Mouse (Mus musculus): ENCODE results near the gene Rrp12. TPM values are rescaled to one million over a fixed set of nuclear protein-coding genes. Genes with fewer than 3 reads are reported as not detected.
"Not testable (repeated sequence)": the region's sequence is repeated elsewhere in the genome, so short reads cannot be mapped to it uniquely, and the experiment has no call there.

The Rrp12 gene
- polyA plus RNA-seq (2016; fragmentation: Nextera tagmentation; extraction: Ambion mirVana), result 24.3 and 28.1 TPM in 2 replicates

GRCm38 (mm10) chr19:41895460-41896318 is at the start of gene Rrp12:
TSS of gene Rrp12 (minus strand) at chr19:41896173.
- H3K9me3 ChIP-seq, result no peaks in the 10 kb centered on the region
- H3K4me2 ChIP-seq, result peak within 1 kb of the TSS; percentile 87
- 1% methylated on average over 46 of the region's 46 CpGs for WGBS
- peaks cover 17% of the 10 kb centered on the region for H3K4me1 ChIP-seq
- H3K27me3 ChIP-seq, result peaks cover 3% of the 10 kb centered on the region; the same call in 1 of the 2 replicates
- ATAC-seq (ENCODE audit: low FRiP score), result peak; percentile 95
- H3K36me3 ChIP-seq (replicated peaks), result peaks cover 4% of the 10 kb centered on the region; the same call in 1 of the 2 replicates
- H3K9ac ChIP-seq, result peak within 1 kb of the TSS; percentile 63
- 0 out of 2 replicates have a peak within 1 kb of the TSS, but pooled peaks have one; percentile 13 for H3K27ac ChIP-seq
- H3K4me3 ChIP-seq (replicated peaks), result peak within 1 kb of the TSS; percentile 72

DNA sequence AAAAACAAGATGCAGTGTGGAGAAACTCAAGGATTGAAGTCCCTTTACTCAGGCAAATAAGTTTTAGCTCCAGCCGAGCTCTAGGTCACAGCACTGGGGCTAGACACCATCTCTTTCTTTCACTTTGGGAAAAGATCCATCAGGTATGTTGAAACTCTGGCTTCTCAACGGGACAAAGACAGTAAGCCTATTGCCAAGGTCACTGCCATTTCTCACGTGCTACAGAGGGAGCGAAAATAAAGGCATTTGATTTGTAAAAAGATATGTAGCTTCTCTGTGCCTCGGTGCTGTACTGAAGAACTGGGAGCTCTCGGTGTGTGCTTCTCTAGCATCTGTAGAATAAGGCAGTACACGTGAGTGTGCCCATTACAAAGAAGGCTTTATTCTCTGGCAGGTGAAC is 47.9 kb upstream of the Rrp12 start:
- Histone ChIP-seq H3K4me2 (no peak overlapping the region), H3K9ac (no peak overlapping the region), H3K36me3 (replicated peaks) (peaks cover 95% of the 10 kb centered on the region), H3K27ac (no peak overlapping the region), H3K27me3 (no peaks in the 10 kb centered on the region), H3K9me3 (no peaks in the 10 kb centered on the region), H3K4me3 (replicated peaks) (no peak overlapping the region), H3K4me1 (no peaks in the 10 kb centered on the region)
- ATAC-seq (ENCODE audit: low FRiP score), result no peak
- WGBS, result 93% methylated on average over 7 of the region's 7 CpGs

- peaks cover 9% of the 10 kb centered on the region for H3K4me1 ChIP-seq
- H3K27ac ChIP-seq, result no peak overlapping the region
- H3K9ac ChIP-seq, result no peak overlapping the region
- H3K9me3 ChIP-seq, result no peaks in the 10 kb centered on the region
- WGBS, result 85% methylated on average over 5 of the region's 5 CpGs
- H3K4me2 ChIP-seq, result no peak overlapping the region
- no peaks in the 10 kb centered on the region for H3K27me3 ChIP-seq
- no peak overlapping the region for H3K4me3 ChIP-seq (replicated peaks)
- no peak for ATAC-seq (ENCODE audit: low FRiP score)
- peaks cover 62% of the 10 kb centered on the region for H3K36me3 ChIP-seq (replicated peaks)
Measured at GRCm38 (mm10) chr19:41938539-41938938, 42.6 kb upstream of the Rrp12 start.

DNA sequence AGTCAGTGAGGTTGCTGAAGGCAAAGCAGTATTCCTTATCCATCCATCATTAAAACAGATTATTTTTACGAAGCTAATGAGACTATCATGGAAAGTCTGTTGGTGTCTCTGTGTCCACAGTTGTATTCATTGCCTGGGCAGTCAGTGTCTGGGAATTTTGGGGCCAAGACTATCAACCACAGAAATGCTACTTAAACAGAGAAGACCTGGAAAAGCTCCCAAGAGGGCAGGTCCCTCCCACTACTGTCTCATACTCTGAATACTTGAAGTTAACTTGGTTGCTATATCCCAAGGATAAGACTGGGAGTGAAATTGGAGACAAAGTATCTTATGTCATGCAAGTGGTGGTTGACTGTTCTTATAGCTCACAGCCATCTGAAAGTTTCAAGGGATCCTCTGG is 39.9 kb upstream of the Rrp12 start:
- no peak overlapping the region for H3K4me2 ChIP-seq
- peaks cover 19% of the 10 kb centered on the region for H3K4me1 ChIP-seq
- 100% methylated on average over 1 of the region's 1 CpGs for WGBS
- H3K27ac ChIP-seq, result no peak overlapping the region
- H3K36me3 ChIP-seq (replicated peaks), result peaks cover 40% of the 10 kb centered on the region
- no peak for ATAC-seq (ENCODE audit: low FRiP score)
- no peak overlapping the region for H3K9ac ChIP-seq
- no peaks in the 10 kb centered on the region for H3K9me3 ChIP-seq
- no peaks in the 10 kb centered on the region for H3K27me3 ChIP-seq
- H3K4me3 ChIP-seq (replicated peaks), result no peak overlapping the region

- Histone ChIP-seq H3K4me1 (peaks cover 19% of the 10 kb centered on the region), H3K9me3 (no peaks in the 10 kb centered on the region), H3K27ac (no peak overlapping the region; the same call in 1 of the 2 replicates), H3K9ac (peak overlapping the region; percentile 72), H3K36me3 (replicated peaks) (peaks cover 32% of the 10 kb centered on the region), H3K4me3 (replicated peaks) (peak overlapping the region; percentile 80), H3K27me3 (no peaks in the 10 kb centered on the region), H3K4me2 (peak overlapping the region; percentile 64)
- ATAC-seq (ENCODE audit: low FRiP score), result no peak
- 44% methylated on average over 6 of the region's 6 CpGs for WGBS
Measured at GRCm38 (mm10) chr19:41934124-41934523, 38.2 kb upstream of the Rrp12 start.

DNA sequence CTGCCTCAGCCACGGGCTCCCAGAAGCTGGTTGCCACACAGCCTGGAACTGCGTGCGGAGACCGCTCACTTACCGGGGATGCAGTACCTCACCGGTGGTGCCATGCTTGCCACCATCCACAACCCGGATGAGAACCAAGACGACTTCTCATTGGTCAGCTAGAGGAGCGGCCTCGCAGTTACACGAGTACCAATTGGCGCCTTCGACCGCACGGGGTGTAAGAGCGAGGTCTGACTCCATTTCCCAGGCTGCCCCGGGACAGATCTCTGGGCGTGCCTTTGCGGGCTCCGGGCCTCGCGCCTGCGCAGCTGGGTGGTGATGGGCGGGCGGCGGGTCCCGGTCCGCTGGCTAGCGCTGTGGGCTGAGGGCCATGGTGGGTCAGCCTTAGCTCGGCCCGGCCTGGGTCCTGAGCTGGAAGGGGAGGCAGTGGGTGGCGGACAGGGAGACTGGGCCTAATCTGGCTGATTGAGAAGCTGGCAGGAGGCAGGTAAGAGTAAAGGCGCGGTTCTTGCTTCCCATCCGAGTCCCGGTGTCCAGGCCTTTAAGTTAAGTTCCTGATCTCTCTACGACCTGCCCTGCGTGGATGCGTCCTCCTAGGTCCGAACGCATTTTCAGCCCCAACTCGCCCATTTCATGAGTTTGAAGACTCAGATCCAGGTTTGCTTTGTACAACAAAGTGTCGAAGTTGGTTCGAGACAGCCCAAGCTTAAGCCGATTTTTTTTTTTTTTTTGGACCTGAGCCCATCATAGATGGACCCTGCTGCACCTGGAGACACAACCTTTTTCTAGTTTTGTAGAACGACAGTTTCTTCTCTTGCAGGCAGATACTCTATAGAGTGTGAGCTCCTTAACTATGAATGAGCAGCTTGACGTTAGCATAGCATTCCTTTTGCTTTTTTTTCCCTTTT is 37.5 kb upstream of the Rrp12 start, which contains the start of the genes Exosc1 and Zdhhc16:
Gene Exosc1, minus strand, starts transcription at position 245 of the 908 bp plus-strand sequence.
Gene Zdhhc16, plus strand, starts transcription at position 302 of the 908 bp plus-strand sequence.
- Histone ChIP-seq H3K36me3 (replicated peaks) (peaks cover 34% of the 10 kb centered on the region), H3K9me3 (no peaks in the 10 kb centered on the region), H3K27me3 (no peaks in the 10 kb centered on the region), H3K4me2 (peak within 1 kb of the TSS; percentile 92), H3K9ac (peak within 1 kb of the TSS; percentile 72), H3K27ac (peak within 1 kb of the TSS; percentile 5), H3K4me3 (replicated peaks) (peak within 1 kb of the TSS; percentile 80), H3K4me1 (peaks cover 19% of the 10 kb centered on the region)
- ATAC-seq (ENCODE audit: low FRiP score), result peak; percentile 100
- under 1% methylated on average over 47 of the region's 47 CpGs for WGBS

GRCm38 (mm10) chr19:41932686-41933085 is 36.7 kb upstream of the Rrp12 start:
- Histone ChIP-seq H3K4me2 (peak overlapping the region; percentile 92), H3K4me3 (replicated peaks) (peak overlapping the region; percentile 80), H3K27me3 (no peaks in the 10 kb centered on the region), H3K9ac (peak overlapping the region; percentile 72), H3K36me3 (replicated peaks) (peaks cover 35% of the 10 kb centered on the region), H3K27ac (peak overlapping the region; percentile 5; the same call in 1 of the 2 replicates), H3K4me1 (peaks cover 19% of the 10 kb centered on the region), H3K9me3 (no peaks in the 10 kb centered on the region)
- 0 out of 2 replicates have a peak, but pooled peaks have one; percentile 30 for ATAC-seq (ENCODE audit: low FRiP score)
- under 1% methylated on average over 28 of the region's 28 CpGs for WGBS

GRCm38 (mm10) chr19:41920412-41921067 is 24.6 kb upstream of the Rrp12 start:
- Histone ChIP-seq H3K4me2 (no peak overlapping the region), H3K27me3 (no peaks in the 10 kb centered on the region), H3K9me3 (no peaks in the 10 kb centered on the region), H3K4me3 (replicated peaks) (no peak overlapping the region), H3K27ac (no peak overlapping the region), H3K9ac (no peak overlapping the region), H3K4me1 (no peaks in the 10 kb centered on the region), H3K36me3 (replicated peaks) (peaks cover 73% of the 10 kb centered on the region)
- ATAC-seq (ENCODE audit: low FRiP score), result no peak
- WGBS, result 82% methylated on average over 5 of the region's 5 CpGs

DNA sequence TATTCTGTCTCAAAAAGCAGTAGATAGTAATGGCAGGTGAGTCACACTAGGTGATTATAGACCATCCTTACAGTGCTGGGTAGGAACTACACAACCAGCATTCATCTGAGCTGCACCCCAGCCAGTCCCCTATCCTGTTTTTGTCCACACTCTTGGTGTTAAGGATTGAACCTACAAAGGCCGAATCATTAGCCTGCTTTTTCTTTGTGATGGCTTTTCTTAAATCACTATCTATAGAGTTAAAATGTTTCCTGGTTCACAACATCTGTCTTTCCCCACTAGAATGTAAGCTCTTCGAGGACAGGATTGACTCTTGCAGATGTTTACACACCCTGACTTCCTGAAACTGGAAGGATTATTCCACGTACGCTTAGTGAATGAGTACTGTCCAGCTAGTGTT is 23.5 kb upstream of the Rrp12 start:
- no peaks in the 10 kb centered on the region for H3K9me3 ChIP-seq
- H3K4me3 ChIP-seq (replicated peaks), result no peak overlapping the region
- no peak overlapping the region for H3K27ac ChIP-seq
- peaks cover 2% of the 10 kb centered on the region; the same call in 1 of the 2 replicates for H3K4me1 ChIP-seq
- 79% methylated on average over 4 of the region's 4 CpGs for WGBS
- no peak for ATAC-seq (ENCODE audit: low FRiP score)
- no peaks in the 10 kb centered on the region for H3K27me3 ChIP-seq
- no peak overlapping the region for H3K4me2 ChIP-seq
- H3K36me3 ChIP-seq (replicated peaks), result peaks cover 68% of the 10 kb centered on the region
- H3K9ac ChIP-seq, result no peak overlapping the region

DNA sequence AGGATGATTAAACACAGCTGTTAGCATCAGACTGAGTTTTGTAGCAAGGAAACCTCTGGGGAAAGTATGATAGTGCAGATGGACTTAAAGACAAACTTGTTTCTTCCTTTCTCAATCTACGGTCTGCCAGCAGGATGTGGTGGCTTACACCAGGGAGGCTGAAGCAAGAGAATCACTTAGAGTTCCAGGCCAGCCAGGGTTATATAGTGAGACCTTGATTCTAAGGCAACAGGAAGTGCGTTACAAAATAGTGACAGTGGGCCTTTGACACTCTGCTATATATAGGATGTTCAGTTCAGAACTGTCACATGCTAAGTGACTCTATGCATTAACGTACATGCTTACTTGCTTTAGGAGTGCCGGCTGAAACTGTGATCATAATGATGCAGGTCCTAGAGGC is 20.9 kb upstream of the Rrp12 start:
- Histone ChIP-seq H3K9me3 (no peaks in the 10 kb centered on the region), H3K9ac (no peak overlapping the region), H3K4me2 (no peak overlapping the region), H3K4me1 (peaks cover 18% of the 10 kb centered on the region), H3K4me3 (replicated peaks) (no peak overlapping the region), H3K36me3 (replicated peaks) (peaks cover 49% of the 10 kb centered on the region), H3K27ac (no peak overlapping the region), H3K27me3 (no peaks in the 10 kb centered on the region)
- ATAC-seq (ENCODE audit: low FRiP score), result no peak
- WGBS, result 92% methylated on average over 4 of the region's 4 CpGs

DNA sequence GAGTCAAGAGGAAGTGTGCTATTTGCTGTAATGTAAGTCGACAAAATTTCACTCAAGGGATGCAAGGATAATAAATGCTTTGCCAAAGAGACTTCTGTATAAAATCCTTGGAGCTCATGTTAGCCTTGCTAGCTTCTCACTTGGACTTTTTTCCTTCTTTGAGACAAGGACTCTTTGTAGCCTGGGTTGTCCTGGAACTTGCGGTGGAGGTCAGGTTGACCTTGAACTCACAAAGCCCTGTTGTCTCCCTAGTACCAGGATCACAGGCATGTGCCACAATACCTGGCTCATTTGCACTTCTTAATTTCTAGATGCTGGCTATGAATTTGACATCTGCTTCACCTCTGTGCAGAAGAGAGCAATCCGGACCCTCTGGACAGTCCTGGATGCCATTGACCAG is 19.3 kb upstream of the Rrp12 start:
- 97% methylated on average over 3 of the region's 3 CpGs for WGBS
- Histone ChIP-seq H3K27me3 (no peaks in the 10 kb centered on the region), H3K36me3 (replicated peaks) (peaks cover 35% of the 10 kb centered on the region), H3K9ac (no peak overlapping the region), H3K27ac (no peak overlapping the region), H3K4me2 (no peak overlapping the region), H3K4me3 (replicated peaks) (no peak overlapping the region), H3K4me1 (peaks cover 18% of the 10 kb centered on the region), H3K9me3 (no peaks in the 10 kb centered on the region)
- ATAC-seq (ENCODE audit: low FRiP score), result no peak

- H3K27ac ChIP-seq; H3K27me3 ChIP-seq; H3K9ac ChIP-seq; H3K4me3 ChIP-seq (replicated peaks); ATAC-seq (ENCODE audit: low FRiP score); H3K9me3 ChIP-seq: not testable (repeated sequence)
- Histone ChIP-seq H3K4me1 (peaks cover 18% of the 10 kb centered on the region), H3K36me3 (replicated peaks) (peaks cover 30% of the 10 kb centered on the region), H3K4me2 (peak overlapping the region; percentile 74; the same call in 1 of the 2 replicates)
Measured at GRCm38 (mm10) chr19:41914592-41914882, 18.6 kb upstream of the Rrp12 start.
